Mouse (Mus musculus) erythroid progenitor cell, adult 5-6 weeks (primary cell): ENCODE data around the gene Kif5a. TPM values are rescaled to one million over a fixed set of nuclear protein-coding genes. Genes with fewer than 3 reads are reported as not detected.
"Not testable (repeated sequence)": the region's sequence is repeated elsewhere in the genome, so short reads cannot be mapped to it uniquely, and the experiment has no call there.

ENCODE experiments used
- ATAC-seq: replicated peaks from 2 replicates; pipeline ENCODE4 v1.8.0; 2016; ENCODE audit warnings: moderate number of reproducible peaks, mild to moderate bottlenecking, moderate TSS enrichment, inconsistent platforms; ENCODE audit not compliant: poor library complexity, low FRiP score, severe bottlenecking
- total RNA-seq, 2 experiments: library from RNA; stranded (forward) in 1 of 2; stranded (reverse) in 1 of 2; fragments of 150-400 nt in 1 of 2; fragments of 186-747, 209-891 nt in 1 of 2; gene quantifications; 2 replicates each; pipeline versions ENCODE4 v1.2.3 to v1.2.4; 2015 to 2017; ENCODE audit warnings: low replicate concordance in 2 of 2

Gene Kif5a
- total RNA-seq, 2 experiments from 2014 or later = not detected

DNA sequence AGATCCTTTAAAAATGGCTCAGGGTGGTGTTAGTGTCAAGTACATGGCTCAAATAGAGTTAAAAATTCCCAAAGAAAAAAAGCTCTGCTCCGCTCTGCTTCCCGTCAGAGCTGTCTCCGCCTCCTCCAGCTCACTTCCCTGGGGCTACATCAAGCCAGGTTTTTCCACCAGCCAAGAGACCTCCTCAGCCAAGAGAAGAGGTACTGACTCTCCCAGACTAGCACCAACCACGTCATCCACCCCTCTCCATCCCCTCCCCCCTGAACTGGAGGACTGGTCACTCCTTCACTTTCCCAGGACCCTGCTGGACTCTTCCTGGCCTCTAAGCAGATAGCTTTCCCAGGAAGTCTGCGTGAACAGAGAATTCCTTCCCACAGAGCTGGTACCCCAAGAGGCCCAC, 66.8 kb downstream of the Kif5a start:
- no peak for ATAC-seq

DNA sequence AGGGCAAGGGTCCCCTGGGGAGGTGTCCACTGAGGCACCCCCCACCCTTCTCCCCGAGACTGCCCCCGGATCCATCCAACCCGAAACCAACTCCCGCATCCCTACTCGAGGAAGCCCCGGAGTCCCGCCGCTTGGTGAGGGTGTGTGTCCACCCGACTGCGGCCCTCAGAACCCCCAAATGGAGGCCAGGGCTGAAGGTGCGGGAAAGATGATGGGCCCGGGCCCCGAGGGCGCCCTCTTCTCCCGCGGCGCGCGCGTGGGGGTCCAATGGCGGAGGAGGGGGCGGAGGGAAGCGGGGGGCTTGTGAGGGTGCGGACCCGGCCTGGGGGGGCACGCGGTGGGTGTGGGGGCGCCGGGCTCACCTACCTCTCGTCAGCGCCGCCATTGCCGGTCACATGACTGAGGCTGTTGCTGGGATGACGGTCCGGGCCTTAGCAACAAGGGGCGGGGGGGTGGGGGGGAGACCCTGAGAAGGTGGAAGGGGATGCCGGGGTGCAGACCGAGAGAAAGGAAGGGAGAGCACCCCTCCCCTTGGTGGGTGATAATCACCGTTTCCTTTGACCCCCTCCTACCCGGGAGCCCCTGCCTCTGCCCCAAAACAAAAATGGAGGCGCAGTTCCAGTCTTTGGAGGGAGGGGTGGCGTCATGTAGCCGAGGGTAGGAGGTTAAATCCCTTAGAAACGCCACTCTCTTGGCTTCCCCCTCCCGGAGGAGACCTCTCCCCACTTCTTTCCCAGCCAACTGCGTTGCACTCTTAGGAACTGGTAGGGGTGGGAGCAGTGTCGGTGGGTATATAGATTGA, 67.6 kb downstream of the Kif5a start, which contains the start of gene Dtx3:
Dtx3 (minus strand) TSS at position 401 of the 802 bp plus-strand sequence.
- ATAC-seq = peak; percentile 15; the same call in 1 of the 2 replicates

DNA sequence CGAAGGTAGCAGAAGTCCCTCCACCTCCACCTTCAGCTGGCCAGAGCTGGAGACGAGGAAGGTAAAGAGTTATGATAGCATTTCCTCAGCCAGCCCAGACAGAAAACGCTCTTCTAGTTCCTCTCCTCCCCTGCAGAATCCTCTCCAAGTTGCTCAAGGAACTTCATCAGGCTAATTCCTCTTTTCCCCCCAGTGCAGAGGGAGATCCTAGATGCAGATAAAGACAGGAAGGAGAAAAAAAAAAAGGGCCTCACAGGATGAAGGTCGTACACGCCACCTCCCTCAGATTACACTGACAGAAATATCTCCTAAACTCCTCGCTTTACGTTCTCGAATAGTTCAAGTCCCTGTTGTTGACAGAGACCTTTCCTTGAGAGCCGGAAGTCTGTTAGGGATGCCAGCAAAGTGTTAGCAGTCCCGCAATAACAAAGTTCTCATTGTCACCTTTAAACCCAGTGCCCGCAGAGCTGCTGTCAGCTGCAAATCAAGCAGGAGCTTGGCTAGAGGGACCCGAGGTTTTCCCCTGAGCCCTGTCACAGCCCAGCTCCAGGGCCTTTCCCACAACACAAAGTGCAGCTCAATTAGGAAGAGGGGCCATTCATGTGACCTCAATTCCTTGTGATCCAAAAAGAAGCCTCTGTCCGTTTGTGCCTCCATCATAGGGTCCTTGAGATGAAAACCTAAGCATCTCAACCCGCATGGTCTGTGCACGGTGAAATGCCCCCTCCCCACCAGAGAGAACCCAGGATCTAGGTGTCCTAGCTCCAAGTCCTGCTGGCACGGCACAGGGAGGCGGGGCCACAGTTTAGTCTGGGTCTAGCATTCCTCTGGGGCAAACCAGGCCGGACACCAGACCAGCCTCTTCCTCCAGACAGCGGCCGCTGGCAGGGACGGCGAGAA, 68.5 kb downstream of the Kif5a start:
- peak; percentile 75 for ATAC-seq

DNA sequence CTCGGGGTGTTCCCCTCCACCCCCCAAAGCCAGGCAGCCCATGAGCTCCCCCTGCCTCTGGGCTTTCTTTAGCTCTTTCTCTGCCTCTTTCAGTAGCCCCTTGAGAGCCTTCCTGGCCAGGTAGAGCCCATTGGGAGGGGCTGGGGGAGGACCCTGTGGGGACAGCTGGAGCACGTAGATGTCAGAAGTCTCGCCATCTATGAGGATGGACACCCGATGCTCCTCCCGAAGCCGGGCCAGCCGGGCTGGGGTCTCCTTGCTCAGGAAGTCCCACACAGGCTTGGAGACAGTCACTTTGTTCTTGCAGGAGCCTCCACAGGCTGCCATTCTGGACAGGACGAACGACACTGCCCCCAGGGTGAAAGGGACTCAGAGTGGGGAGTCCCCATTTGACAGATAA, 70.1 kb downstream of the Kif5a start:
- ATAC-seq = no peak

DNA sequence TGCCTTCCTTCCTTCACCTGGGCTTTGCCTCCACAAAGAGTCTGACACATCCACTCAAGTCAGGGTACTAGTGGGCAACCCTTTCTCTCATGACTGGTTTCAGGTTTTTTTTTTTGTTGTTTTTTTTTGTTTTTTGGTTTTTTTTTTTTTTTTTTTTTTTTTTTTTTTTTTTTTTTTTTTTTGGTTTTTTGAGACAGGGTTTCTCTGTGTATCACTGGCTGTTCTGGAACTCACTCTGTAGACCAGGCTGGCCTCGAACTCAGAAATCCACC, 71.2 kb downstream of the Kif5a start:
- ATAC-seq = not testable (repeated sequence)

DNA sequence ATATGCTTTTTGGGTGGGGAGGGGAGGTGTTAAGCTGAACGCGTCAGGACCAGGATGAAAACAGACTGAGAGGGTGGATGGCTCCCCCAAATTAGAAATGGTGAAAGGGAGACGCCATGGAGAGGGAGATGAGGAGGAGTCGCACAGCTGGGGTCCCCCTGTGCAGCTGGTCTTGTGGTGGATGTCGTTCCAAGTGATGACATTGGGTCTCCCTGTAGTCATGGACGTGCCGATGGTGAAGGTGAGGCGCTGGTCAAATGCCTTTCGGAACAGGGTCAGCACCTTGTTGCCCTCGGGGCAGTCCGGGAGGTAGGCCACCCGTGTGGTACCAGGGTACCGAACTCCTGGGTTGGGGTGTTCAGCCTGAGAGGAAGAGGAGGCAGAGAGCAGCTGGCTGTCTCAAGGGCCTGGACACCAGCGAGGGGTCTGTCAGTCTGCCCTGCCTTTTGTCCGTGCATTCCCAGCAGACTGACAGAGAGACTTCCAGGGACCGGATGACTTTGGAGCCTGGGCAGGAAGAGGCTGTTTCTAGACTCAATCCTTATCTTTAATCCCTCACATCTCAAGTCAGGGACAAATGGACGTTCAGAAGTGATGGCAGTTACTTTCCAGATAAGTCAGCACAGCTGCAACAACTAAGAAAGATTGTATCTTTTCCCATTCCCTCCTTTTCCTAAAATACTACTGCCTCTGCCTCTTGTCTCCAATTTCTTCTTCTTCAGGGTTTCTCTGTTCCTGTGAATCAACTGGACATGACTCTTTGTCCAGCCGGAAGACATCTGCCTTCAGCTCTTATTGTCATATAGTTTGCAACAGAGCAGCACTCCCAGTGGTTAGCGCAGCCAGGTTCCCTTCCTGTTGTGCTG, 71.7 kb downstream of the Kif5a start:
- no peak for ATAC-seq

DNA sequence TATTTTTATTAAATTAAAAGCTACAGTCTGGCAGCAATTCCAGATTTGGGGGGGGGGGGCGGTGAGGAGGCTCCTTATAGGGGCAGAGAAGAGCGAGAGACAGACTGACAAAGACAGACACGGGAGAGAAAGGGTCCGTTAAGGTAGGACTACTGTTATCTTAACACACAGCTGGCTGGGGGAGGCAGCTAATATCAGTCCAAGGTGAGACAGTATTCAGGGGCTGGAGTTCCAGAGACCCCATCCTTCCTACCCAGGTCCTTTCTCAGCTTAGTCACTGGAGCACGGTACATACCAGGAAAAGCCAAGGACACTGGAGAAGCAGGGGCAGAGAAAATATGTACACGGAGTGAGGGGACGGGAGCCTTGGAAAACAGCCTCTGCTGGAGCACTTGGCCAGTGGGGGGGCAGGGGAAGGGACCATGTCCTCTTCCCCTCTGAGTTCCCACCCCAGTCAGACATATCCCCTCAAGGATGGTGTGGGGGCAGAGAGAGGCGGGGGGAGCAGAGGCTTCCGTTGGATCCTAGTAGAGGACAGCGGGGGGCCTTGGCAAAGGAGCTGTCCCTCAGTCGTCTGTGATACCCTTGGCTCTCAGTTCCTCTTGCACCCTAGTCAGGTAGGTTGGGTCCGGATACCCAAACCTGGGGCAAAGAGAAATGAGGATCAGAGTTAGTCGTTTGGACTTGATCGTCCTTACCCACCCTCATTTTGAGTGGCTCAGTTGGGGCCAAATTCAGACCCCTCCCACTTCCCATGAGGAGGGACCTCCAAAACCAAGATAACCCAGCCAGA, 72.6 kb downstream of the Kif5a start:
- no peak for ATAC-seq

DNA sequence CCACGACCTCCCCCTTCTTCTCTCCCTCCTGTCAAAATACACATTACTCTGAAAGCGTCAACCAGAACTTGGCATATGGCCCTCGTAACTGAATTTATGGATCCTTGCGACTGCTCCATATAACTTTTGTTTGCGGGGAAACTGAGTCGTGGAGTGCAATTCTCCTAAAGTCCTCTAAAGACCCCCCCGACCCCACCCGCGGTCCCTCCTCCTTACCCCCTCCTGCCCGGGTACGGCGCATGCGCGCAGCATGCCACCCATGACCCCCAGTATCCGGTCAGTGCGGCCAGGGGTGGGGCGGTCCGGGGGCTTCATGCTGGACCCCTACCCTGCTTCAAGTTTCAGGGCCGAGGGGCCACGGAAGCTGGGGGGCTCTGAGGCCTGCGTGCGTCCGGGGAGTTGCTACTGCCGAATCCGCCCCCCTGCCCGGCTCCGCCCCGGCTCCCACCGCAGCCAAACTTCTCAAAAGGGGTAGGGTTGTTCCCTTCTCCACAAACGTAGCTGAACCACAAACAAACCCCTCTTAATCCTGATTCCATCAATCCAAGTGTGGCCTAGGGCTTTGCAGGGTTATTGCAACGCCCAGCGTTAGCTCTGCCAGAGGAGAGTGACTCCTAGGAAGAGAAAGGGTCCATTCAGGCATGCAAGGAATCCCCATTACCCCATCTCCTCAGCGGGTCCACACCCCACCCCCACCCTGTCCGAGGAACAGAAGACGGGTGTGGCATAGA, 73.3 kb downstream of the Kif5a start, which contains the start of gene Arhgef25:
Arhgef25 (minus strand) TSS at position 433 of the 731 bp plus-strand sequence.
- 0 out of 2 replicates have a peak, but pooled peaks have one; percentile 8 for ATAC-seq

DNA sequence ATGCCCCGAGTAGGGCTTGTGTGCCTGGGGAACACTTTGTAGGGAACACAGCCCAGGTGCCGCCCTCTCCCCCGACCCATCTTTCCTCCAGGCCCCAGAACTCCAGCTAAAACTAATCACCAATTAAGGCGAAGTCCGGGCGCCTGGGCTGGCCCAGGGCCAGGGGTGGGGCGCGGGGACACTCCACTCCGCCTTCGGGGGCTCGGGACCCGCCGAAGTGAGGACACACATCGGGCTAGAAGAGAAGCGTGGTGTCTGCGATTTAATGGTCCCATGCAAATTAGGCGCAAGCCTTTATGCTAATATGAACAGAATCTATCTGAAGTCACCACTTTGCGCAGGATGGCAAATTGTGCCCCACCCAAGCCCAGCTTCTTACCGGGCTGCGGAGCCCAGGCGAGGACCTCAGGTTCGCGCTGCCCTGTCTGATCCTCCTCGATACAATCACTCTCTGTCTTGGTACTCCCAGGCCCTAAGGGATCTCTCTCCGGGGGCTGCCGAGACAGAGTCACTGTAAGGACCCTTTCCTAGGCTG, 74.0 kb downstream of the Kif5a start:
- peak; percentile 80 for ATAC-seq

DNA sequence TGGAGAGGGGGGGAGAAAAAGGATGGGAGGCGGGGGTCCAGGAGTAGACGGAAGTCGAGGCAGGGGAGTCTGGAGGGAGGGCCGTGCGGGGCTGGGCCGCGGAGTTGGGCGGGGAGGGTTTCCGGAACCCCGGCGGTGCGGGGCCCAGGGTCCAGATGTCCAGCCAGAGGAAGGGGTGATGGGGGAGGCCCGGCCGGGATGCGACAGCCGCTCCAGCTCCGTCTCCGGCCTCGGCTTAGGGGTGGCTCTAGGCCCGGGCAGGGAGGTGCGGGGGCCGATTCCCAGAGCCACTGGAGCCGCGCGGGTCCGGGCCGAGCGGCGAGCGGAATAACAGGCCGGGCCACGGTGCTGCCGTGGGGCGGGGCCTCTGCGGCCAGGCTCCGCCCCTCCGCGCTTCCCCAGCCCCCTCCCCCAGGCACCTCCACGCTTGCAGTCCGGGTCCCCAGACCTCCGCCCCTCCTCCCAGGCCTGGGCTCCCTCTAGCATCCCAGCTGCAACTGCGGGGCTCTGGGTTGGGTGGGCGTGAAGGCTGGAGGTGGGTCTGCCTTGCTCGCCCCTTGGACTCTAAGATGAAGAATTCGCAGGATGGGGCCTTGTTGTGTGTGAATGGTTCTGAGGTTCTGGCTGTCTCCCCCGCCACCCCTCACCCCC, 74.6 kb downstream of the Kif5a start:
- ATAC-seq = peak; percentile 42

DNA sequence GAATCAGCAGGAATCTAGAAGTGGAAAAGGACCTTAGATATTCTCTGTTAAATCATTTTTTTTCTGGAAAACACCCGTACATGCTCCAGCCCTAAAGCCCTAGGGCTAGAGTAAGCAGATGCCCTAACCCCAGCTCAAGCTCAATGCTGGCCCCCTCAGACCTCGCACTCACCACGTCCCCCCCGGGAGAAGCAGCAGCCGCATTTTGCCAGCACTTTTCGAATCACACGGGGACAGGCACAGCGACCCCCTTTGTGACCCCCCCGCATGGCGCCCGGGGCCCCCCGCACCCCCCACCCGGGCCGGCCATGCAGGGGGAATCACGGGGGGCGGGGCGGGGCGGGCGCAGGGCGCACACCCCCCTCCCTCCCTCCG, 75.1 kb downstream of the Kif5a start:
- ATAC-seq = no peak

DNA sequence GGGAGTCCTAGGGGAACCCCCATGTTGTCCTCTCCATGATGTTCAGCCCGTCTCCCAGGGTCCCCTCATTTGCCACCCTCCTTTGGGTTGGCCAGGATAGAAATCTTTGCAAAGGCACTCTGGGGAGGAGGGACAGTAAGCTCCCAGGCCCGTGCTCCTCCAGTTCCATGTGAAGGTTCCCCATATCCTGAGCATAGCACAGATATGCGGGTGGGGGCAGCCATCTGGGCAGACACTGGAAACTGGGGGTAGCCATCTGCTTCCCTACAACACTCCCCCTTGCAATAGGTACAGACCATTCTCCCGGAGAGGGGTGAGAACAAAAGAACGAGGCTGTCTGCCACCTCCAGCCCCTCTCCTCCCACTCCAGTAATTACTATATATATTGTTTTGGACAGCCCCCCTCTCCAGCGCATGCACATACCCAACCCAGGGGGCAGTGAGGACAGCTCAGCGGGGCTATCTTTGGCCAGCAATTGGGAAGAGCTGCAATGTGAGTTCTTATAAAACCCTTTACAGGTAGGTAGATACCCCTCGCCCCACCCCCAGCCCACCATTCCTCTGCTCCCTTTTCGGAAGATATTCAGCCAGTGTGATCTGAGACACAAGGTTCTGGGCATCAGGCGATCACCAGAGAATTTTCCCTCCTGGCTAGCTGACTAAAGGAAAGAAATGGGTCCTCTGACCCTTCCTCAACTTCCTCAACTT, 75.6 kb downstream of the Kif5a start:
- ATAC-seq = no peak

DNA sequence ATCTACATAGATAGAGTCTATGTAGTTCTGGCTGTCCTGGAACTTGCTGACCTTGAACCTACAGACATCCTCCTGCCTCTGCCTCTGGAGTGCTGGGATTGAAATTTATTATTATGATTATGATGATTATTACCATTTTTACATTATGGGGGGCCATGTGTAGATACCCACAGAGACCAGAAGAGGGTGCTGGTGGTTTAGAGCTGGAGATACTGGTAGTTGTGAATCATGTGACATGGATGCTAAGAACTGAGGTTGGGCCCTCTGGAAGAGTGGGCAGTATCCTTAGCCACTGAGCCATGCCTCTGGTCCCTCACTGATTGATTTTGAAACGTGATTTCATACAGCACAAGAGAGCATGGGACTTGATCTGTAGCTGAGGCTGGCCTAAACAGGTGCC, 76.7 kb downstream of the Kif5a start:
- no peak; the same call in 1 of the 2 replicates for ATAC-seq

DNA sequence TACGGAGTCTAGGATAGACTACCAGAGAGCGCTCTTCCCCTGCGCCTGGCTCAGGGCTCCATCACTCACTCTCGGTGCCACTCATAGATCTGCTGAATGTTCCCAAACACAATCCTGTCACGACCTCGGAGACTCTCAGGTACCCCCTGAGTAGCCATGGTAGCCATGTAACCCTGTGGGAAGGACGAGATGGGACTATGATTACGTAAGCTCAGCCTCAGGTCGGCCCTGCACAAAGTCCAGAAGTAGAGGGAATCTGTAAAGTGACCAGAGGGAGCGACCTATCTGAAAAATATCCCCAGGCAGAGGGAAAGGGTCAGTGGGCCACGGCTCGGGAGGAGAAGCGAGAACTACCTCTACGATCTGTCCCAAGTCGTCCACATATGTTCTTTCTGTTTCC, 77.6 kb downstream of the Kif5a start:
- ATAC-seq = no peak

DNA sequence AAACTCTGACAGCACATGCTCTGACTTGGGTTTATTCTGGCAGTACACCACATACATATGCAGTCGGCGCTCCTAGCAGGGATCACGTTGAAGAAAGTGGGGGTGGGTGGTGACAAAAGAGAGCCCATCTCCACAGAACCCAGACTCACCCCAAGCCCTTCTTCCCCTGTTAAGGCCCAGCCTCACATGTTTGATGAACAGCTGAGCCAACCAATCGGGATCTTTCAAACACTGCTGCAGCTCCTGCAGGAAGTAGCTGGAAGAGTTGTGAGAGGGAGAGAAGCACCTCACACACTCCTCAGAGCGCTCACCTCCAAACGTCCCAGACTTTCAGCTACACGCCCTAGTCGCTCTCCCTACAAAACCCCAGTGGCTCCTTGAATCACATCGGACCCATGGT, 78.0 kb downstream of the Kif5a start:
- ATAC-seq = no peak

DNA sequence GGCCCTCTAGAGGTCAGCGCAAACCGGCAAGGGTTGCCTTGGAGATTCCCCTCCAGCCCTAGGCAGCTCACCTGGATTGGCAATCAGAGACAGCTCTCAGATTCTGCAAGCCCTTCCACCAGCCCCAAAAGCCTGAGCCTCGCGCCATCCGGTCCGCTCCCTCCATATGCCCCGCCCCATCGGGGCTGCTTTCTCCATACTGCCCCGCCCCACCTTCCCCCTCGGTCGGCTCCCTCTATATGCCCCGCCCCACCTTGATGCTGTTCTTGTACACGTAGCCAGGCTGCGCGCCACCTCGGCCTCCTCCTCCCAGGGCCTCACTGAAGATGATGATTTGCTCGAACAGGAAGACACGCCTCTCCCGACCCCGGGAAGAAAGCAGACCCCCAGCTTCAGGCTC, 79.4 kb downstream of the Kif5a start:
- ATAC-seq = no peak

DNA sequence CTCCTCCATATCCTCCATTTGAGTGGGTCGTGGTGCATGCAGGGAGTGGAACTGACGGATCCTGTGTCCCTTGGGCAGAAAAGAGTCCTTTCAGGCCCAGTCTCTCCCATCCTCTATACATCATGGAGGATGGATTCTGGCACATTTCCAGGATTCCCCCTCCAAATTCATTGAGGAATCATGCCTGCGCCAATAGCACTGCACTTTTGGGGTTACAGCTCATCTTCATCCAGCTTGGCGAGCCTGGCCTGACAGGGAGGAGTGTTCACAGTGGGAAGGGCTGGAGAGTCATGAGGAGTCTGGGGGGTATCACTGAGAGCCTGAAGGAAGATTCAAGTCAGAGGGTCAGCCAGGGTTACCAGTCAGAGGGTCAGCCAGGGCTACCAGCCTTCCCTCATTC, 80.5 kb downstream of the Kif5a start:
- ATAC-seq = no peak
